Mouse (Mus musculus): ENCODE data around the gene Usp33. TPM values are rescaled to one million over a fixed set of nuclear protein-coding genes. Genes with fewer than 3 reads are reported as not detected.
A peak's percentile ranks its signal among the peaks of the same experiment; 100 is the strongest.

The Usp33 gene
- total RNA-seq, 2 experiments from 2014 or later: 29.9 to 32.3 TPM

- DNase-seq (ENCODE audit: low spot score in 2 of 2): no peak
Observed at GRCm38 (mm10) chr3:152400441-152400840, 54.2 kb downstream of the Usp33 start.

GRCm38 (mm10) chr3:152400875-152401274 is 54.6 kb downstream of the Usp33 start:
- DNase-seq (ENCODE audit: low spot score in 2 of 2): no peak

DNA sequence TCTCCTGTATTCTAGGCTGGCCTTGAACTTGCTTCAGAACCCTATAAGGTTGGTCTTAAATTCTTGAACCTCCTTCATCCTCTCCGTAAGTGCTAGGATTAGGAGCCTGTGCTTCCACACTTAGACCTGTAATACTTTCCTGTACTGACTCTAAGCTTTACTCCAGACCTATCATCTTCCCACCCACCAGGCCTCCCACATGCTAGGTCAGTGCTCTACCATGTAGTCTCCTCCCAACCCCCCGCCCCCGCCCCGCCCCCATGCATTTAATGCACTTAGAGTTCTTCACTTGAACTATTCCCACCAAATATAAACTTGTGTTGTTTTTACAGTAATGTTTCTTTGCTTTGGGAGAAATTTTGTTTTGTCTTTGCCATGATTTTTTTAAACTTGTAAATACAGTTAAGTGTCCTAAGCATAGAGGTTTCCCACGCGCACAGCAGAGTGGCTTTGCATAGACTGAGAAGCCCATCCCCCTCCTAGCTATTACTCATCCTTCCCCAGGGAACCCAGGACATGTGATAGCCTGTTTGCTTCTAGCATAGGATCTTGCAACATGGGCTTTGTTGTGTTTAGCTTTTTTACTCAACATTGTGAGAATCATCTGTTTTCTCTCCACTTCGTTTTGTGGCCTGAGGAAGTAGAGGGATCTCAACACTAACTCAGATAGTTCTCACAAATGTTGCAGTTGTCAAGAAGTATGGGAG is 55.8 kb downstream of the Usp33 start:
- peak in 1 of 2 experiments; percentile 18 for DNase-seq (ENCODE audit: low spot score in 2 of 2)

DNA sequence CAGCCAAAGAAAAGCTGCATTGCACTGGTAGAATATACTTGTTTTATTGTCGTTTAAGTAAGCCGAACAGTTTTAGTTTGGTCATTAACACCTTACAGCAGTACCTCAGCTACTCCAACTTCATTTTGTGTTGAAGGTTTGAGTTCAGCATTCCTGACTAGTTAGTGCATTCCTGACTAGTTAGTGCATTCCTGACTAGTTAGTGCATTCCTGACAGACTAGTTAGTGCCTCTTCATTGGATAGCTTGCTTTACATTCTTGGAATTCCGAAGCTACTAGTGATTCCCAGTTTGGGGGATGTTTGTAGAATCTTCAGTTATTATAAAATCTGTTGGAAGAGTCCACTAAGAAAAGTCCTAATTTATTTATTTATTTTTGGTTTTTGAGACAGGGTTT is 56.4 kb downstream of the Usp33 start:
- DNase-seq (ENCODE audit: low spot score in 2 of 2): no peak

DNA sequence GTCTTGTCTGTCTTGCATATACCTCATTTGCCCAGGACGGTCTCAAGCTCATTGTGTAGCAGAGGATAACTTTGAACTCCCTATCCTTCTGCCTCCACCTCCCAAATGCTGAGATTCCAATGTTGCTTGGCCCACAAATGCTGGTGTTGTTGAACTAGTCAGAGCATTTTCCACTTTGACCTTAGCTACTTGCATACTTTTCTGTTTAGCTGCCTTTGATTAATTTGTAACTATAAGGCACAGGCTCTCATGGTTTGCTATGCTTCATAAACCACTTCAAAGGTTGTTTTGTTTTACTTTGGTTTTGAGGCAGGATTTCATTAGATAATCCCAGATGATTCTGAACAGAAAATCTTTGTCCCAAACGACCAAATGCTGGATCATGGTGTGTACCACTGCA is 57.5 kb downstream of the Usp33 start:
- DNase-seq (ENCODE audit: low spot score in 2 of 2): no peak

- no peak for DNase-seq (ENCODE audit: low spot score in 2 of 2)
Observed at GRCm38 (mm10) chr3:152405420-152405819, 59.1 kb downstream of the Usp33 start.

DNA sequence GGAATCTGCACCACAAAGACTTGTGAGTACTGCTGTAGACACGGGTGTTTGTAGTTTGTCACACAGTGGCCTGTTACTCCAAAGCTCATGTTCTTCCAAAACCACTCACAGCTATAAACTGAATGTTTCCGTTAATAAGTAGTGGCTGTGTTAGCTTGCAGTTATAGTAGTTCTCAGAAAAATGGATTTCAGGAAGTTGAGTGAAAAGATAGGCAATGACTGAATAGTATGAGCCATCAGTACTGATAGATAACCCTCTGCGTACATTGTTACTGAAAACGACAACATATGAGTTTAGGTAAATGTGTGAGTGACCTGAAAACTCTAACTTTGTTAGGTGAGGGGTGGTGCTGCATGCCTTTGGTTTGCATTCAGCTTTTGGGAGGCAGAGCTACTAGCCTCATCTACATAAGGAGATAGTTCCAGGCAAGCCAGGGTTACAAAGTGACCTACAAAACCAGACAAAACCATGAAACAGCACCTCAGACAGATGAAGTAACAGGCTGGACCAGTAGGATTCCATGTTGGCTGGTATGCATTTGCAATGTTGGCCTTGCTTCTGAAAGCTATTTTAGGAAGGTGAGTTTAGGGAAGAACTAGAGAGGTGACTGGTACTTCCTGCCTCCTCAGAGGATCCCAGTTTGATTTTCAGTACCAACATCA is 59.8 kb downstream of the Usp33 start:
- no peak for DNase-seq (ENCODE audit: low spot score in 2 of 2)

DNA sequence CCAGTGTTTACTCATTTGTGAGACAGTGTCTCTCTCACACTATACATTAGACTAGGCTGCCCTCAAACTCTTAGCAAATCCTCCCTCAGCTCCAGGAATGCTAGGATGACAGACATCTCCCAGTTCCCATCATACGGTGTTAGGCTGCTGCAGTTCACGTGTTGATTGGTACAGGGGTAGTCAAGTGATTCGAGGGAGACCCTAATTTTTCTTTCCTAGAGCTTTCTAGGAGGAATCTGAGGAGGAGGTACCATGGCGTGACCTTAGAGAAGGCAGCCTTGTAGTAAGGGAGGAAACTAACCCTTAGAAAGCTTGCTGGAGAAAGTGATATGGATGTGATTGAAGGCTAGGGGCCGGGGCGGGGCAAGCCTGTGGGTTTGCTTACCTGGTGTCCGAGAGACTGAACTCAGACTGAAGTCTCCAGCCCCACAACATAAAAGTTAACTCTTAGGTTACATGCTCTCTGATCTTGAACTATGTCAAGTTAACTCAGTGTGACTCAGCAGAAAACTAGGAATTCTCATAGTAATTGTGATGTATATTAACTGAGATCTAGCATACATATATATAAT is 64.8 kb downstream of the Usp33 start:
- no peak for DNase-seq (ENCODE audit: low spot score in 2 of 2)

GRCm38 (mm10) chr3:152412362-152412761 is 66.1 kb downstream of the Usp33 start:
- no peak for DNase-seq (ENCODE audit: low spot score in 2 of 2)

DNA sequence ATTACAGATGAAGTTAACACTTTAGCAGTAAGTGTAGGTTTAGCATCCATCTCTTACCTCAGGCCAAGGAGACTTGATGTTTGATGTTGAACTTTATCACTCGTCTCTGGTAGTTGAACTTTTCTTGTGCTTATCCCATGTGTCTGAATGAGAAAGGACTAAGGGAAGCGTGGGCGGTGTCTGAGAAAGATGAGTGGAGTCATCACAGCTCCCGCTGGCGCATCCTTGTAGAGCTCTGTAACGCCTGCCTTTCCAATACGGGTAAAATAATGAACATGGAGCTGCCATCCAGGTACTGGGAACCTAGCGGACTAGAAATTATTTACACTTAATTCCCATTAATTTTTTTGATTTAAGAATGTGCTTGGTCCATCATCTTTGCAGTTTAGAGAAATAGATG is 82.6 kb downstream of the Usp33 start:
- DNase-seq (ENCODE audit: low spot score in 2 of 2): no peak

DNA sequence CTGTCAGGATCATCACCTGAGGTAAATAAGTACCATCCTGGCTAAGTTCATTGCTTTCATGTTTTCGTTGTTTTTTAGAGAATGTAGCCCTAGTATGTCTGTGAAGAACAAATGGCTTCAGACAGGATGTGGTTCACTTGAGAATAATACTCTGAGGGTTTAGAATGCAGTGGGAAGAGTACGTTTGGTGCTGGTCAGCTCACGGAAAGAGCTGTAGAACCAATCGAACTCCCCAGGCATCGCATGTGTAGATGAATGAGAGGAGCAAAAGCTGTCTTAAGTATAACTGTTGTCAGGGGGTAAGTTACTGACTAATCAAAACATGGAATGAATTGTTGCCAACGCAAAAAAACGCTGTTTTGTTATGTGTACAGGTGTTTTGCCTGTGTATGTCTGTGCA is 86.4 kb downstream of the Usp33 start:
- DNase-seq (ENCODE audit: low spot score in 2 of 2): no peak

GRCm38 (mm10) chr3:152435590-152435989 is 89.3 kb downstream of the Usp33 start:
- DNase-seq (ENCODE audit: low spot score in 2 of 2): no peak

GRCm38 (mm10) chr3:152438068-152438467 is 91.8 kb downstream of the Usp33 start:
- no peak for DNase-seq (ENCODE audit: low spot score in 2 of 2)

DNA sequence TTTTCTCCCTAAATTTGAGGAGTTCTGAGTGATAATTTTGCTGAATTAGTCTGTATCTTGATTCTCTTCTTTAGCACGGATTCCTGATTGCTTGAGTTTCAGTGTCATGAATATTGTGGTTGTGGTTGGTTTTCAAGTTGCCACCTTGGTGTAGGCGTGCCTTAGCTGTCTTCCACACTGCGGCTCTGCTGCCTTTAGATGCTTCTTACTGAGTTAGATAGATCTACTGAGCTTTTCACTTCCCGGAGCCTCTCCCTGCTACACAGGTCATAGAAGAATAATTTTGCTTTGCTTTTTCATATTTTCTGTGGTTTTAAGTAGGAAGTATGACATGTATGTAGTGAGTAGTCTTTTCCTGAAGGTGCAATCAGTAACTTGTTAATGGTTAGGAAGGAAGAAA is 96.5 kb downstream of the Usp33 start:
- no peak for DNase-seq (ENCODE audit: low spot score in 2 of 2)

Other genes with a start within 250 kb of the Usp33 start
- gene Gipc2, start 180.2 kb upstream of the Usp33 start, total RNA-seq (2021): 1 to 10 TPM in 1 of 2 experiments, under 1 TPM in 1; 0.86 to 1.4 TPM
- gene Dnajb4, start 136.2 kb upstream of the Usp33 start, total RNA-seq (2021): 10 to 100 TPM; 65.3 to 87.7 TPM
- gene Fubp1, start 136.1 kb upstream of the Usp33 start, total RNA-seq (2021): 100 to 1,000 TPM; 105 to 116 TPM
- 100 to 1,000 TPM; 201 to 279 TPM for gene Nexn, start 80.1 kb upstream of the Usp33 start, total RNA-seq (2021)
- 1 to 10 TPM; 8.4 TPM for gene Miga1, start 6.1 kb upstream of the Usp33 start, total RNA-seq (2021)
- 10 to 100 TPM; 30.1 to 35.8 TPM for gene Zzz3, start 49.0 kb downstream of the Usp33 start, total RNA-seq (2021)

Measured in gastrocnemius, postnatal 4 days (tissue).